Mouse (Mus musculus): Measurements from ENCODE around the gene Ogdhl.

DNA sequence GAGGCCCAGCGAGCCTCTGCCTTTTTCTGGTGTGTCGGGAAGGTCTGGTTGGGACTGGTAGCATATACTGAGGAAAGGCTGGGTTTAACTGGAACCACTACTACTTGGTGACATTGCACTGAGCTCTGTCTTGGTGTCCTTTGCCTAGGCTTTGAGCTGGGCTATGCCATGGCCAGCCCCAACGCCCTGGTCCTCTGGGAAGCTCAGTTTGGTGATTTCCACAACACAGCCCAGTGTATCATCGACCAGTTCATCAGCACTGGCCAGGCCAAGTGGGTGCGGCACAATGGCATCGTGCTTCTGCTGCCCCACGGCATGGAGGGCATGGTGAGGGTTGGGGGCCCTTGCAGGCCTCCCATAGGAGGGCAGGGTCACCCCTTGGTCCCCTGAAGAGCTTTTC is 22.4 kb downstream of the Ogdhl start:
- TF ChIP-seq CTCF (IDR thresholded peaks at IDR 0.05; ENCODE audit: low read depth) (no peak), EP300 (IDR thresholded peaks at IDR 0.05; ENCODE audit: low read depth) (no peak)

Measured in heart, postnatal 0 days (tissue).